Mouse (Mus musculus): ENCODE measurements around the gene Nsmce1.
"Not testable (repeated sequence)": the region's sequence is repeated elsewhere in the genome, so short reads cannot be mapped to it uniquely, and the experiment has no call there.

Gene Nsmce1

GRCm38 (mm10) chr7:125444464-125445401 lies 46.7 kb downstream of the Nsmce1 start, which contains the start of gene Kdm8:
TSS of gene Kdm8 (plus strand) at chr7:125444676.
- in situ Hi-C loops (cut with MboI; ENCODE audit: unreplicated experiment in 2 of 2): no loop called here

- in situ Hi-C loops (cut with MboI; ENCODE audit: unreplicated experiment in 2 of 2): no loop called here
Measured at GRCm38 (mm10) chr7:125444076-125444463, 47.3 kb downstream of the Nsmce1 start.

DNA sequence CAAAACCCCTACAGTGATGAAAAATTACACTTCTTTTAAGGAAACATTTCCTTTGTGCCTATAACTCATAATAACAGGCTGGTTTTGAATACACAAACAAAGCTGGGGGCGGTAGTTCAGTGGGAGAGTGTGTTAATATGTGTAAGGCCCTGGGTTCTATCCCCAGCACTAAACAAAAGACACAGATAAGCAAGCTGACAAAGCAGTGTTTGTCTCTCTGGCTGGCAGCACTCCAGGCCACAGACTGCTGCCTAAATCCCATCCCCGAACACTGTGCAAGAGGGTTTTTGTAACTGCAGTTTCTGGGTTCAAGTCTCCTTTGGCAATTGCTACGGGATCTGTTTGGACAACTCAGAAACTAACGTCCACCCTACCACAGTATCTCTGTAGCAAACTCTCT lies 49.1 kb downstream of the Nsmce1 start:
- in situ Hi-C loops (cut with MboI; ENCODE audit: unreplicated experiment in 2 of 2): no loop called here

- in situ Hi-C loops (cut with MboI; ENCODE audit: unreplicated experiment in 2 of 2): no loop called here
Measured at GRCm38 (mm10) chr7:125434666-125435290, 56.6 kb downstream of the Nsmce1 start.

DNA sequence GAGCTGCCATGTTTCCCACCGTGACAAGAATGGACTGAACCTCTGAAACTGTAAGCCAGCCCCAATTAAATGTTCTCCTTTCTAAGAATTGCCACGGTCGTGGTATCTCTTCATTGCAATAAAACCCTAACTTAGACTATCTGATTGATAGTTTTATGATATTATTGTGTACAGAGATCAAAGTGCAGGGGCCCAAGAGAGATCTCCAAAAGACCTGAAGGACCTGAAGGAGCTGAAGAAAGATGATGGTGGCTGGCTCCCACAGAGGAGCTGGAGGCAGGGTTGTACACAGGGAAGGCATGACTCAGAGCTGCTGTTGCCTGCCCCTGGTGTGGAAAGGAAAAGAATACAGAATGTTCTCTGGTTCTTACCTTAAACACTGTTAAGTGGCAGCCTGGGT lies 57.5 kb downstream of the Nsmce1 start:
- in situ Hi-C loops (cut with MboI; ENCODE audit: unreplicated experiment in 2 of 2): no loop called here

- in situ Hi-C loops (cut with MboI; ENCODE audit: unreplicated experiment in 2 of 2): no loop called here
Measured at GRCm38 (mm10) chr7:125430170-125430842, 61.1 kb downstream of the Nsmce1 start.

- in situ Hi-C loops (cut with MboI; ENCODE audit: unreplicated experiment in 2 of 2): not testable (repeated sequence)
Measured at GRCm38 (mm10) chr7:125428816-125429500, 62.4 kb downstream of the Nsmce1 start.

GRCm38 (mm10) chr7:125428381-125428780 lies 63.0 kb downstream of the Nsmce1 start:
- in situ Hi-C loops (cut with MboI; ENCODE audit: unreplicated experiment in 2 of 2): no loop called here

DNA sequence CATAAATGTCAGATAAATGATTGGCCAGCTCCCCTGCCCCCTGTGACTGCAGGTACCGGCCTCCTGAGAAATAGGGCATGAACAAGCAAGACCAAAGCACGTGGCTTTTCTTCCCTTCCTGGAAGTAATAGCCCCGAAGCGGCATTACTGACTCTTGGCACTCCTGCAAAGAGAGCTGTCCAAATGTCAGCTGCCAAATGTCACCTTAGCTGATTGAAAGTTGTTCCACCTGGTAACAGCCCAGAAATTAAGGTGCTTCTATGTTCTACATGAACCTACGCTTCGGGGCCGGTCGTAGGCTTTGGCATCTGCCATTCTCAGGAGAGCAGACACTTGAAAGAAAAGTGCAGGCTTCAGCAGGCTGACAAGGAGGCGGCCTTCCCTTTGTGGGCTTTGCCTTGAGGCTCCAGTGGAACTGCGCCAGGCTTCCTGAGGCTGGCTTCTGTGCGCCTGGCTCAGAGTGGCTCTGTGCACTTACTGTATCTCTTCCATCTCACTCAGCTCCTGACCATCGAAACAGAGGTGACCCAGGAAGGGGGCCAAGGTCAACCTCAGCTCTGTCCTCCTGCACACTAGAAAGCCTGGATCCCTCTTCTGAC lies 63.8 kb downstream of the Nsmce1 start:
- in situ Hi-C loops (cut with MboI; ENCODE audit: unreplicated experiment in 2 of 2): no loop called here

DNA sequence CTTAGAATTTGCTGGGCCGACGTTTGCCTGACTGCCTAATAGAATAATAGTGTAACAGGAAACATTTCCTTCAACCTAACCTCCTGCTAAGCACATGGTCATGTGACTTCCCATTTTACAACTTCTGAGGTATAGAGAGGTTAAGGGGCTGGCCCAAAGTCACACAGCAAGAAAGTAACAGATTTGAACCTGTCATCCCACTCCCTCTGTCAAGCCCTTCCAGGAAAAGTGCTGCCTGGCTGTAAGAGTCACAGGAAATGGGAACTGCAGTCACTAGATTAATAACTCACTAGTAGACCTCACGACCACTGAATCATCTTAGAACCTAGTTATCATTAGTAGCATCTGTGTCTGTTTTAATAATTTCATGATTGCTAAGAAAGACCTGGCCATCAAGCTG lies 68.3 kb downstream of the Nsmce1 start:
- in situ Hi-C loops (cut with MboI; ENCODE audit: unreplicated experiment in 2 of 2): no loop called here

- in situ Hi-C loops (cut with MboI; ENCODE audit: unreplicated experiment in 2 of 2): no loop called here
Measured at GRCm38 (mm10) chr7:125421911-125422310, 69.5 kb downstream of the Nsmce1 start.

DNA sequence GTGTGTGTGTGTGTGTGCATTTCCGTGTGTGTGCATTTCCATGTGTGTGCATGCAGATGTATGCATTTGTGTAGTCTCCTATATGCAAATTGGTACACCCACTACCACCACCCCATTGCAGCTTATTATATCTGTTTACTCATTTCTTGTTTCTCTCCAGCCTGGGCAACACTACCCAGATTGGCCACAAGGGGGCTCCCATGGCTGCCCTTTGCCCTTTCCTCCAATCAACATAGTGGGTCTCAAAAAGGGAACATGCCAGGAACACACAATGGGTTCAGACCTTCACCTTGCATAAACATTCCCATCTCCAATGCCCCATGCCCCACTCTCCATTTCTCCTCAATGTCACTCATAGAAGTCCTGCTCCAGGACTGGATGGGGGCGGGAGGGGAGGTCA lies 71.2 kb downstream of the Nsmce1 start:
- in situ Hi-C loops (cut with MboI; ENCODE audit: unreplicated experiment in 2 of 2): no loop called here

DNA sequence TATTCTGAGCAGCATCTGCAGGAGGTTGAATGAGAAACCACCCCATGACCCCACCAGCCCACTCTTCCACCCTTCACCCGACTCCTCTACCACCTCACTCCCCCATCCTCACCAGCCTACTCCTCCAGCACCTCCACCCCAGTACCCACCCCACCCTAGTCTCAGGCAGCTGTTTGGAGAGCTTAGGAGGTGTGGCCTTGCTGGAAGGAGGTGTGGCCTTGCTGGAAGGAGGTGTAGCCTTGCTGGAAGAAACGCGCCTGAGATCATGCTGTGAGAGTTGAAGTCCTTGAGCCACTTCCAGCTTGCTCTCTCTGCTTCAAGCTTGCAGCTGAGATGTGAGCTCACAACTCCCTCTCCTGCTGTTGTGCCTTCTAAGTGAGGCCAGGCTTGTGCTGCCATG lies 73.0 kb downstream of the Nsmce1 start:
- in situ Hi-C loops (cut with MboI; ENCODE audit: unreplicated experiment in 2 of 2): no loop called here
